Mouse (Mus musculus): ENCODE data around the gene Neu2.

GRCm38 (mm10) chr1:87621146-87621857 is 111.6 kb downstream of the Neu2 start:
- TF ChIP-seq CTCF (IDR thresholded peaks at IDR 0.05; ENCODE audit: low read depth) (no peak), EP300 (IDR thresholded peaks at IDR 0.05; ENCODE audit: low read depth) (no peak)

All from liver, postnatal 0 days (tissue).